Comparison of ENCODE assay signal across 8 mouse cellular contexts in genomic region chr16:37689251-37689926, GRCm38 (mm10). TPM values are rescaled to one million over a fixed set of nuclear protein-coding genes. Genes with fewer than 3 reads are reported as not detected.
A peak's percentile ranks its signal among the peaks of the same experiment; 100 is the strongest.
DNase-seq lines count a peak whose midpoint lies in the region; ATAC-seq and TF ChIP-seq lines count a peak whose summit lies in the region.

No protein-coding gene starts in this region.

- H3K4me3 ChIP-seq in spleen, adult 2 months (ENCODE audit: extremely low read depth, insufficient read depth, insufficient read length), result no peak overlapping the region

- peaks cover 5% of the 10 kb centered on the region; the same call in 1 of the 2 replicates for H3K4me1 ChIP-seq in spleen, adult 2 months (ENCODE audit: control insufficient read depth, insufficient read depth, insufficient read length)

- TF ChIP-seq POLR2A in spleen, adult 2 months (IDR thresholded peaks at IDR 0.05; ENCODE audit: low read depth, low read length), result no peak

- DNase-seq in lung, adult 18-20 months, result peak; percentile 41 to 49
- DNase-seq in lung, postnatal 14 days, result no peak
- peak; percentile 34 for DNase-seq in liver
- DNase-seq in spleen, adult 2 months (ENCODE audit: low read depth in 1 of 2, low spot score in 2 of 2), result peak; percentile 67 to 68
- no peak for DNase-seq in cerebellum, adult 9-11 months
- no peak for DNase-seq in ovary, postnatal 14 days (ENCODE audit: low spot score)

- peak; percentile 75 for ATAC-seq in common myeloid progenitor, adult 5-6 weeks (replicated peaks; ENCODE audit: low read depth, poor library complexity, severe bottlenecking)
- ATAC-seq in erythroid progenitor cell, adult 5-6 weeks (replicated peaks; ENCODE audit: low FRiP score, poor library complexity, severe bottlenecking), result no peak

- TF ChIP-seq CTCF in spleen, adult 2 months (IDR thresholded peaks at IDR 0.05; ENCODE audit: extremely low read depth, insufficient read depth, insufficient read length, insufficient replicate concordance), result no peak

- H3K27ac ChIP-seq in spleen, adult 2 months (ENCODE audit: insufficient read depth, low read length), result no peak overlapping the region; the same call in 1 of the 2 replicates

- WGBS in spleen, adult 2 months, result 61% methylated on average over 8 of the region's 8 CpGs

- no peaks in the 10 kb centered on the region for H3K27me3 ChIP-seq in spleen, adult 2 months (ENCODE audit: control insufficient read depth, insufficient read depth, low read length)

- H3K36me3 ChIP-seq in spleen, adult 2 months (ENCODE audit: control insufficient read depth, insufficient read depth, low read length), result no peaks in the 10 kb centered on the region

RNA-seq across cellular contexts. Expression of gene Ndufb4, which starts 35.1 kb away (rescaled TPM):
- 13.9 and 22.6 TPM in 2 replicates for total RNA-seq in common myeloid progenitor, adult 5-6 weeks (2017)
- 16.0 and 33.0 TPM in 2 replicates for polyA plus RNA-seq in spleen, adult 2 months (2012; rRNA removed)
- 10.5 and 28.9 TPM in 2 replicates for total RNA-seq in erythroid progenitor cell, adult 5-6 weeks (2015; ENCODE audit: low replicate concordance)
- 5.6 and 26.3 TPM in 2 replicates for total RNA-seq in erythroid progenitor cell, adult 5-6 weeks (2017; ENCODE audit: low replicate concordance)

Comparison
In these comparisons a context has a peak if more than half of its experiments do, and no peak if none do; other contexts are left out.
1. DNase-seq: peak in lung, adult 18-20 months (2 of 2), liver (single experiment) and spleen, adult 2 months (2 of 2); none in lung, postnatal 14 days (single experiment), cerebellum, adult 9-11 months (single experiment) and ovary, postnatal 14 days (single experiment).